Mouse (Mus musculus) E14TG2a.4 (cell line): ENCODE results near the gene 4930524B15Rik.

Source experiments
- CTCF ChIP-seq: conservative IDR thresholded peaks from 2 replicates; pipeline ENCODE4 v1.5.1; 2014; ENCODE audit warnings: low read length
- NANOG ChIP-seq: IDR thresholded peaks from 2 replicates; pipeline ENCODE4 v1.6.1; 2014; ENCODE audit warnings: borderline replicate concordance, low read length, mixed read lengths

- TF ChIP-seq CTCF (no peak), NANOG (no peak)
These were observed 62.3 kb downstream of the 4930524B15Rik start for GRCm38 (mm10) chr11:32027474-32028342.
